Mouse (Mus musculus): ENCODE data around the gene Dnajb4.
"Not testable (repeated sequence)": the region's sequence is repeated elsewhere in the genome, so short reads cannot be mapped to it uniquely, and the experiment has no call there.

Gene Dnajb4

DNA sequence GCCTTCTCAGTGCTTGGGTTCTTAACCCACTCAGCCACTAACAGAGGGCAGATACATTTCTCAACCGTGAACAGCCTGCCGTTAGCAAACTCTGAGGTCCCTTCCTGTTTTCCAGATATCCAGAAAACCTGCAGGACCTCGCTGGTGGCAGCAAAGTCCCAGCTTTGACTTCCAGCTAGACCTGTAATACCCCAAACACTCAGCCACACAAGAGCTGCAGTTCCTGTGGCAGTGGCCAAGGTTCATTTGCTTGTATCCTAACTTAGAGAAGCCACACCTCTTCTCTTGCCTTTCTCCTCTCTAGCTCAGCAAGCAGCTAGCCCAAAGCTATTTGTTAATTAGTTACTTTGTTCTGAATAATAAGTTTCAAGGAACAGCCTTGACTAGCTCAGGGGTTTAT lies 60.2 kb downstream of the Dnajb4 start:
- in situ Hi-C loops (cut with MboI, MseI), result no loop called here

DNA sequence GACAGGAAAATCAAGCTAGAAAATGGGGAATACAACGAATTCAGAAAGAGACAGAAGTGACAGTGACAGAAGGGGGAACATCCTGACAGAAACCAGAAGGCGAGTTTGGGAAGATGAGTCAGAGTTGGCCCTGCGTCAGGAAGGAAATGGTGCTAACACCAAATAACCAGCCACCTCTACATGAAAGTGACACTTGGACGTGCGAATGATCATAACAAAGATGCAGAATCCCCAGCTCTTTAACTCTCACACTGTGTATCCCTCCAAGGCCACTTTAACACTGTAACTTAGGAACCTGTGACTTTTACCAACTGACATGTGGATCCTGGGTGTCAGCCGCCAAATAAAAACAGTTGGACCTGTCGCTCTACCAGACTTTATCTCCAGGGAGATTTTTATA lies 60.7 kb downstream of the Dnajb4 start:
- in situ Hi-C loops (cut with MboI, MseI), result no loop called here

DNA sequence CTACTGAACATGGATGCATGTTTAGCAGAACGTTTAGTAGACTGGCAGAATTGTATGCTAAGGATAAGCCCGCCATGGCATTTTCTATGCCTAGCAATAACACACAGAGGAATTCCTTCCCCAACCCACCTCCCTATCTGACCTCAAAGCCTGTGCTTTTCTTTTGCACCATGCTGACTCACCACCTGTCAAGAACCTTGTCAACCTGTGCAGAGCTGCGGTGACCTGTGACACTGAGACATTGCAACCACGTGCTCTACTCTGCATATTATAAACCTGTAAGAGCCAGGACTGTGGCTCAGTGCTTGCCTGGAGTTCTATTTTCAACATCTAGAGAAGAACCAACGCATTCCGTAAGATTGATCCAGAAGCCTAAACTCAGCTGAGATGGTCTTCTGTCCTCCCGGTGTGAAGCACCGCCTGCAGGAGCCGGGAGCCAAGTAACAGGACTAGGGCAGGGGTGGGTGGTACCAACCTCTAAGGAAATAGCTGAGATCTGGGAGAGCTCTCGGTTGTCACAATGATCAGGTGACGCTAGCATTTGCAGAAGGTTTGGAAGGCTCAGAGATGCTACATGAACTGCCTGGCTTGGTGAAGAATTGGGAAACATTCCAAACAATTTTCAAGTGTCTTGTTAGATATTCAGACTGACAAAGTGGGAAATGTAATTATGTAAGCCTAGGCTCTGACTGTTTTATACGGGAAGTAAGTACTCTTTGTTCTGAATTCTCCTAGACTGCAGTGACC lies 62.8 kb downstream of the Dnajb4 start:
- in situ Hi-C loops (cut with MboI, MseI), result no loop called here

DNA sequence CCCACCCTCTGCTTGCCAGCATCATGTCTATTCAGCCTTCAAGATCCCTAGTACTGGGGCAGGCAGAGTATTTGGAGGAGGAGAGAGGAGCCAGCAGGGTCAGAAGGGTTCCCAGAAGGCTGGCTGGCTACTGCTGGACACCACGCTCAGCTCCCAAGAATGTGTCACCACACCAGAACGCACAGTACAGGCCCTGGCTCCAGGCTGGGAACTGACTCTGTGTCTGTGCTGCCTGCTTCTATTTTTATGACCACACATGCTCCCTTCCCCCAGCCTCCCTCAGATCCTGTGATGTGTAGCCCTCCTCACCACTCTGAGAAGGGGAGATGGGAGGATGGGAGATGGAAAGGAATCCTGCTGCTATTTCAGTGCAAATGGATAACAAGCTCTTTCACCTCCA lies 64.9 kb downstream of the Dnajb4 start:
- in situ Hi-C loops (cut with MboI, MseI), result no loop called here

DNA sequence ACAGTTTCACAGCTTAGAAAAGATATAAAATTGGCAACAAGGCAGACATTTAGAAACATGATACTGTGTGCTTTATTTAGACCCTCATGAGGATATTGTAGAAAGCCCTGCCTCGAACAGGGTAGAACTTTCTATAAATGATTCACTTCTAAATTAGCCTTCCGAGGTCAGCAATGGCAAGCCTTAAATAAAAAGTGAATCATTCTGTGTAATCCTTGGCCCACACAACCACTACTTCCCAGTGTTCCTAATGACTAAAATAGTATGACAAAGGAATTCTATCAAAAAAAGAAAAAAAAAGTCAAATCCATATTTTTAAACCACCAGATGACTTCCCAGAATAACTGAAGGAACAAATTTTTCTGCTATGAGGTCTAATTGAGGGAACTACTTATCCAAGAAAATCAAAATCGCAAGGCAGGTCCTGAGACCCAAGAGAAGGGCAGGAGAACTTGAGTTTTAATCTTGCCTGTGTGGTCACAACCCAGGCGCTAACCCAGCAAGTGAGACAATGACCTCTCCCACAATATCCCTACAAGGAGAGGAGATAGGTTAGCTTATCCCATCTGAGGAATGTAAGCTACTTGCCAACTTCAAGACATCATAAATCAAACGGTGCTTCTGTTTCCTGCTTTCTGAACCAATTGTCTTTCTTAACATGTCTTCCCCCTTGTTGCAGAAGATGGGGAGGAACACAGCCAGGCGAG lies 67.0 kb downstream of the Dnajb4 start:
- in situ Hi-C loops (cut with MboI, MseI), result no loop called here

DNA sequence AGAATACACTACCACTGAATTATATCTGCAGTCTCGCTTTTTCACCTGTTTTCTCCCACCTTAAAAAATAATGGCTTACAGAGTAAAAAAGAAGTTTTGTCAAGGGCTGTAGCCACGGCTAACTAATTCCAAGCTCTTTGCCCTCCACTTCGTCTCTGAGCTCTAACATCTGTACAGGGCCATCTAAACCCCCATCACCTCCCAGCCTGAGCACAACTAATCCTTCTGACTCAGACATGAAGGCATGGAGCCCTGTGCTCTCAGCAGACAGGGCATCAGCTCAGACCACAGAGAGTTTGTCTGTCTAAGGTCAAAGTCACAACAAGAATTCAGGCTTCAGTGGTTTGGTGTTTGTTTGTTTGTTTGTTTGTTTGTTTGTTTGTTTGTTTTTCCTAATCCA lies 68.0 kb downstream of the Dnajb4 start:
- in situ Hi-C loops (cut with MboI, MseI), result no loop called here

DNA sequence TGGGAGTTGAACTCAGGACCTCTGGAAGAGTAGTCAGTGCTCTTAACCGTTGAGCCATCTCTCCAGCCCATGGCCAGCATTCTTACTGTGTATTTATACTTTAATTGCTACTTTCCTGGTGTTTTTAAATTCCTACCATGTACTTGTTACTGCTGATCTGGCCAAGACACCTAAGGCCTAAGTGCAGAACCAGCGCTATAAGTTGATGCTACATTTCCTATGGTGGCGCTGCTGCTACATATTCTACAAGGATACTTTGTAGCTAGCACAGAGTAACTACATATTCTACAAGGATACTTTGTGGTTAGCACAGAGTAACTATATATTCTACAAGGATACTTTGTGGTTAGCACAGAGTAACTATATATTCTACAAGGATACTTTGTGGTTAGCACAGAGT lies 70.8 kb downstream of the Dnajb4 start:
- in situ Hi-C loops (cut with MboI, MseI), result not testable (repeated sequence)

DNA sequence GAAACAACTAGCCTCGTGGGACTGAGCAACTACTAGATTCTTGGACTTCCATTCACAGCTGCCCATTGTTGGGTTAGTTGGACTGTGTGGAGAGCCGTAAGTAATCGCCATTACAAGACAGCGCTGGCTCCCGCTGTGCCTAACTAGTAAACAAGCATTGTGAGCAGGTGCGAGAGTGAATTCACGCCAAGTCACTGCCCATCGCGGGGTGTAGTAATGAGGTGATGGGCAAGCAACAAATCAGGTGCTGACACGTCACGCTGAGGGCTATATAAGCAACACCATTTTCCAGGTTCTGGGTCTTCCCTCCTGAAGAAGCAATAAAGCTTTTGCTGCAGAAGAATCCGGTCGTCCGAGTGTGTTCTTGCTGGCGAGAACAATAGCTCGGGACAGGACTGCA lies 74.0 kb downstream of the Dnajb4 start:
- in situ Hi-C loops (cut with MboI, MseI), result not testable (repeated sequence)

DNA sequence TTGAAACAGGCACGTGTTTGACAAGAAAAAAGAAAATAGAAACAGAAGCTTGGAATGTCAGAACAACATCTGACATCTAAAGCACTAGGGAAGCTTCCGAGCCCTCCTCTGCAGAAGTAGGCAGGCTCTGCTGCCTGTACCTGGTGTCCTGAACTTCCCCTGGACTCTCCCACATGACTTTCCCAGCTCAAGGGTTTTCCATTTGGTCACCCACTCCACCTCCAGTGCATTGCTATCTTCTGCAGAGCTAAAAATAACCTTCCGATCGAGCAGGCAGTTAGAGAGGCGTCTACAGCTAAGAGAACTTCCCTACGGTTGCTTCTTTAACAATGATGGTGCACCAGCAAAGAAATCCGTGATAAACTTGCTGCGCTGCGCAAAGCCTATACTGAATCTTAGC lies 76.5 kb downstream of the Dnajb4 start:
- in situ Hi-C loops (cut with MboI, MseI), result no loop called here

DNA sequence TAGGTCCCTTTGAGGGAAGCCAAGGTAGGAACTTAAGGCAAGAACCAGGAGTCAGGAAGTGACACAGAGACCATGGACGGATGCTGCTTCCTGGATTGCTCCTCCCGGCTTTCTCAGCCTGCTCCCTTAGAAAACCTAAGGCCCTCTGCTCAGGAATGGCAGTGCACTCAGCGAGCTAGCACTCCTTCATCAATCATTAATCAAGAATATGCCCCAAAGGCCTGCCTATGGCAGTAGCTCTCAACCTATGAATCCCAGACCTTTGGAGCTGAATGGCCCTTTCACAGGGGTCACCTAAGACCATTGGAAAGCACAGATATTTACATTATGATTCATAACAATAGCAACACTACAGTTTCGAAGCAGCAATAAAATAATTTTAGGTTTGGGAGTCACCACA lies 79.1 kb downstream of the Dnajb4 start:
- in situ Hi-C loops (cut with MboI, MseI), result no loop called here

DNA sequence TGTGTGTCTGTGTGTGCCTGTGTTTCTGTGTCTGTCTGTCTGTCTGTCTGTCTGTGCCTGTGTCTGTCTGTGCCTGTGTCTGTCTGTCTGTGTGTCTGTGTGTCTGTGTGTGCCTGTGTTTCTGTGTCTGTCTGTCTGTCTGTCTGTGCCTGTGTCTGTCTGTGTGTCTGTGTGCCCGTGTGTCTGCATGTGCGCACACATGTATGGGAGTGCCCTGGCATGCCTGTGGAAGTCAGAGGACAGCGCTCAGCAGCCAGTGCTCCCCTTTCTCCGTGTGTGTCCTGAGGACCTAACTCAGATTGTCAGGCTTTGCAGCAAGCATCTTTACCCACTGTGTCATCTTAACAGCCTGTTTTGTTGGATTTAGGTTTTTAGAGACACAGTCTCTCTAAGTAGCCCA lies 80.7 kb downstream of the Dnajb4 start:
- in situ Hi-C loops (cut with MboI, MseI), result not testable (repeated sequence)

DNA sequence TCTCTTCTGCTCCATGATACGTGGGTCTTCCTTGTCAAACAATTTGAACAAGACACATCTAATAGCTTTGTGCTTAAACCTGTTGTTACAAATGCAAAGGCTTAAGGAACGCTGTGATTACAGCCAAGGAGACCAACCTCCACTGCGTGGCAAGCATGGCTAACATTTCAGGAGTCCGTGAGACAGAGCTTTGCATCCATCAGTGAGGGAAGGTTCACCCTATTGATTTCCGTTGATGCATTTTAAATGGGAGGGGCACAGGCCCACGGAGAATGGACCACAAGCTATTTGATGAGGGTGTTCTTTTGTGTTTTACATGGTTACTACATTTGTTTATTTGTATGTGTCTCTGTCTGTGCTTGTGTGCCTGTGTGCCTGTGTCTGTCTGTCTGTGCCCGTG lies 81.5 kb downstream of the Dnajb4 start:
- in situ Hi-C loops (cut with MboI, MseI), result no loop called here
